Mouse (Mus musculus) MEL (cell line): Measurements from ENCODE around the gene Med27. TPM values are rescaled to one million over a fixed set of nuclear protein-coding genes. Genes with fewer than 3 reads are reported as not detected.

Source experiments
- DNase-seq: peaks from one replicate; pipeline ENCODE4 v3.0.0; 2011; ENCODE audit warnings: low read depth, low spot score
- H3K27ac ChIP-seq: 2 replicates; pipeline ENCODE4 v1.5.1; 2012; ENCODE audit warnings: low read depth, mild to moderate bottlenecking, control low read depth, low read length, moderate library complexity; ENCODE audit not compliant: control insufficient read depth
- H3K27me3 ChIP-seq, 2 experiments: fragments of 150-350 bp in 1 of 2; sonication (generic) in 1 of 2; 2 replicates each; pipeline ENCODE4 v1.6.1; 2012; ENCODE audit warnings: low read length in 2 of 2, mild to moderate bottlenecking in 2 of 2, improper control_type of control experiment in 1 of 2, moderate library complexity in 1 of 2; ENCODE audit not compliant: insufficient read depth in 2 of 2, control insufficient read depth in 1 of 2
- H3K36me3 ChIP-seq, 2 experiments: 2 replicates each; pipeline ENCODE4 v1.6.1; 2012 to 2014; ENCODE audit warnings: low read length in 2 of 2, improper control_type of control experiment in 1 of 2, inconsistent platforms in 1 of 2, mild to moderate bottlenecking in 1 of 2; ENCODE audit not compliant: insufficient read depth in 2 of 2, control insufficient read depth in 1 of 2
- H3K4me1 ChIP-seq, 2 experiments: fragments of 150-350 bp in 1 of 2; sonication (generic) in 1 of 2; 2 replicates each; pipeline ENCODE4 v1.6.1; 2012; ENCODE audit warnings: low read length in 2 of 2, improper control_type of control experiment in 1 of 2, mild to moderate bottlenecking in 1 of 2; ENCODE audit not compliant: insufficient read depth in 2 of 2, control insufficient read depth in 1 of 2
- H3K4me3 ChIP-seq, 2 experiments: fragments of 150-350 bp in 1 of 2; sonication (generic) in 1 of 2; 2 replicates each; pipeline ENCODE4 v1.5.1; 2012; ENCODE audit warnings: low read depth in 2 of 2, low read length in 2 of 2, mild to moderate bottlenecking in 2 of 2, moderate library complexity in 2 of 2, control low read depth in 1 of 2, improper control_type of control experiment in 1 of 2; ENCODE audit not compliant: control insufficient read depth in 1 of 2, insufficient read depth in 1 of 2
- H3K79me2 ChIP-seq: 2 replicates; pipeline ENCODE4 v1.6.1; 2012; ENCODE audit warnings: mild to moderate bottlenecking, low read length, moderate library complexity; ENCODE audit not compliant: control insufficient read depth, poor library complexity, insufficient read depth
- H3K9ac ChIP-seq: 2 replicates; pipeline ENCODE4 v1.6.1; 2012; ENCODE audit warnings: low read depth, mild to moderate bottlenecking, control low read depth, low read length, moderate library complexity; ENCODE audit not compliant: control insufficient read depth, poor library complexity, severe bottlenecking
- H3K9me3 ChIP-seq: fragments of 150-350 bp; sonication (generic); replicated peaks from 2 replicates; pipeline ENCODE4 v1.6.1; 2012; ENCODE audit warnings: mild to moderate bottlenecking, low read length, improper control_type of control experiment, moderate library complexity; ENCODE audit not compliant: insufficient read depth
- CHD1 ChIP-seq: IDR thresholded peaks from 2 replicates; pipeline ENCODE4 v1.6.1; 2012; ENCODE audit warnings: low read depth, mild to moderate bottlenecking, inconsistent platforms, low read length, improper control_type of control experiment
- CHD2 ChIP-seq: IDR thresholded peaks from 2 replicates; pipeline ENCODE4 v1.6.1; 2011; ENCODE audit warnings: low read length, improper control_type of control experiment
- ELF1 ChIP-seq: IDR thresholded peaks from 2 replicates; pipeline ENCODE4 v1.6.1; 2014; ENCODE audit warnings: low read depth, mild to moderate bottlenecking, inconsistent platforms, low read length, improper control_type of control experiment, moderate library complexity
- EP300 ChIP-seq, 2 experiments: IDR thresholded peaks; 2 replicates each; pipeline ENCODE4 v1.6.1; 2011; ENCODE audit warnings: improper control_type of control experiment in 2 of 2, low read length in 2 of 2, low read depth in 1 of 2, mild to moderate bottlenecking in 1 of 2
- GATA1 ChIP-seq: IDR thresholded peaks from 2 replicates; pipeline ENCODE4 v1.6.1; 2011; ENCODE audit warnings: low read depth, low read length, improper control_type of control experiment
- HCFC1 ChIP-seq: IDR thresholded peaks from 2 replicates; pipeline ENCODE4 v1.6.1; 2012; ENCODE audit warnings: low read depth, mild to moderate bottlenecking, inconsistent platforms, low read length, improper control_type of control experiment, moderate library complexity
- JUND ChIP-seq: IDR thresholded peaks from 2 replicates; pipeline ENCODE4 v1.6.1; 2011; ENCODE audit warnings: low read depth, mild to moderate bottlenecking, improper control_type of control experiment, low read length
- KAT2A ChIP-seq: conservative IDR thresholded peaks from 2 replicates; pipeline ENCODE4 v1.6.1; 2012; ENCODE audit warnings: low read depth, low read length, improper control_type of control experiment, inconsistent platforms
- MAFK ChIP-seq: IDR thresholded peaks from 2 replicates; pipeline ENCODE4 v1.6.1; 2011; ENCODE audit warnings: low read depth, mild to moderate bottlenecking, low read length, improper control_type of control experiment, borderline replicate concordance
- MAZ ChIP-seq: IDR thresholded peaks from 2 replicates; pipeline ENCODE4 v1.6.1; 2012; ENCODE audit warnings: low read depth, mild to moderate bottlenecking, inconsistent platforms, low read length, improper control_type of control experiment
- MEF2A ChIP-seq: IDR thresholded peaks from 2 replicates; pipeline ENCODE4 v1.6.1; 2014; ENCODE audit warnings: low read depth, mild to moderate bottlenecking, inconsistent platforms, low read length, improper control_type of control experiment; ENCODE audit not compliant: poor library complexity, insufficient replicate concordance, severe bottlenecking; ENCODE audit errors: extremely low read depth
- NELFE ChIP-seq: IDR thresholded peaks from 2 replicates; pipeline ENCODE4 v1.6.1; 2011; ENCODE audit warnings: low read depth, low read length, improper control_type of control experiment
- NRF1 ChIP-seq: IDR thresholded peaks from 2 replicates; pipeline ENCODE4 v1.6.1; 2014; ENCODE audit warnings: low read depth, mild to moderate bottlenecking, inconsistent platforms, low read length, improper control_type of control experiment, moderate library complexity; ENCODE audit not compliant: poor library complexity, insufficient read depth, severe bottlenecking
- RCOR1 ChIP-seq: IDR thresholded peaks from 2 replicates; pipeline ENCODE4 v1.6.1; 2012; ENCODE audit warnings: low read depth, mild to moderate bottlenecking, inconsistent platforms, low read length, improper control_type of control experiment
- SMC3 ChIP-seq: IDR thresholded peaks from 2 replicates; pipeline ENCODE4 v1.6.1; 2011; ENCODE audit warnings: low read depth, low read length, improper control_type of control experiment
- TCF12 ChIP-seq: IDR thresholded peaks from 2 replicates; pipeline ENCODE4 v1.6.1; 2014; ENCODE audit warnings: low read depth, mild to moderate bottlenecking, inconsistent platforms, low read length, improper control_type of control experiment, moderate library complexity
- ZC3H11A ChIP-seq: IDR thresholded peaks from 2 replicates; pipeline ENCODE4 v1.6.1; 2012; ENCODE audit warnings: low read depth, mild to moderate bottlenecking, inconsistent platforms, low read length, improper control_type of control experiment
- ZKSCAN1 ChIP-seq: IDR thresholded peaks from 2 replicates; pipeline ENCODE4 v1.6.1; 2012; ENCODE audit warnings: low read depth, mild to moderate bottlenecking, inconsistent platforms, low read length, improper control_type of control experiment, moderate library complexity
- polyA plus RNA-seq, 2 experiments: library from polyadenylated mRNA; stranded (reverse) in 1 of 2; unstranded in 1 of 2; fragments of >175 nt in 1 of 2; fragments of >200 nt in 1 of 2; gene quantifications; 2 replicates each; pipeline versions ENCODE4 v1.2.1 to v1.2.4; 2012; ENCODE audit warnings: low replicate concordance in 2 of 2, low read depth in 1 of 2; ENCODE audit not compliant: insufficient read length in 2 of 2, insufficient read depth in 1 of 2, missing spikeins in 1 of 2
- total RNA-seq: library from RNA; depleted of rRNA; stranded (reverse); fragments of 300-350 nt; gene quantifications from 2 replicates; pipeline ENCODE4 v1.2.3, GENCODE M21; 2012

Med27 gene
- total and polyA plus RNA-seq, 3 experiments, result 46.3 to 46.9 TPM; not detected in 1

DNA sequence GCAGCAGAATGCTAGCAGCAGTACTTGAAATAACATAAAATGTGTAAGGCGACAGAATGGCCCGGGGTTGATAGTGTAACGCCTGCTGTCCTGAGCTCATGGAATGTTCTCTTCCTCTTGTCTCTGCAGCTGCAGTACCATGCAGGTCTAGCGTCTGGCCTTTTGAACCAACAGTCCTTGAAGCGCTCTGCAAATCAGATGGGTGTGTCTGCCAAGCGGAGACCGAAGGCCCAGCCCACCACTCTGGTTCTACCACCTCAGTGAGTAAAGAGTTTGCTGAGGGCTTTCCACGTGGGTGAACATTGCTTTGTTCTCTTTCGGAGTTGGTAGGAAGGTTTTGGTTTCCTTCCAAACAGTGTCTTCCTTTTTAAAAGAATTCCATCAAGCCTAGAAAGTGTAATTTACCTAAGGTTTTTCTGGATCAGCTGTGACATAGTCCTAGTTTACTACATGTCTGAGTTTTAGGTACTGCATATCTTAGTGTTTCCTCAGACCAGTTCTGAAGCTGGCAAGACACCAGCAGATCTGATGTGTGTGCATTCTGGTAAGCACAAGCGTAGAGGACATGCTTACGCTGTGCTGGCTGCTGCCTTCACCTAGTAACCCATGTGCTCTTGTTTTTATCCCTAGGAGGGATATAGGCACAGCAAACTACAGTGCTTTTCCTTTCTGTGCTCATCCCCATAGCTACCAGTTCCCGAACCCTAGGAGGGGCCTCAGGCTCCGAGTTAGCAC lies 66.8 kb downstream of the Med27 start:
- Histone ChIP-seq H3K36me3 (peaks cover 0 to 3% of the 10 kb centered on the region in 2 experiments; a peak in 3 of 4 replicates), H3K27me3 (no peaks in the 10 kb centered on the region), H3K27ac (no peak overlapping the region), H3K4me3 (no peak overlapping the region), H3K9ac (no peak overlapping the region), H3K9me3 (no peaks in the 10 kb centered on the region), H3K79me2 (no peaks in the 10 kb centered on the region), H3K4me1 (peaks cover 12 to 13% of the 10 kb centered on the region in 2 experiments)
- DNase-seq, result no peak
- no peak for TF ChIP-seq GATA1
- TF ChIP-seq CHD2, result no peak
- TF ChIP-seq NRF1, result no peak
- TF ChIP-seq CHD1, result no peak
- TF ChIP-seq MAZ, result no peak
- TF ChIP-seq ELF1, result no peak
- TF ChIP-seq ZKSCAN1, result no peak
- no peak for TF ChIP-seq HCFC1
- no peak for TF ChIP-seq ZC3H11A
- TF ChIP-seq MEF2A, result no peak
- no peak for TF ChIP-seq MAFK
- no peak for TF ChIP-seq TCF12
- TF ChIP-seq SMC3, result no peak

DNA sequence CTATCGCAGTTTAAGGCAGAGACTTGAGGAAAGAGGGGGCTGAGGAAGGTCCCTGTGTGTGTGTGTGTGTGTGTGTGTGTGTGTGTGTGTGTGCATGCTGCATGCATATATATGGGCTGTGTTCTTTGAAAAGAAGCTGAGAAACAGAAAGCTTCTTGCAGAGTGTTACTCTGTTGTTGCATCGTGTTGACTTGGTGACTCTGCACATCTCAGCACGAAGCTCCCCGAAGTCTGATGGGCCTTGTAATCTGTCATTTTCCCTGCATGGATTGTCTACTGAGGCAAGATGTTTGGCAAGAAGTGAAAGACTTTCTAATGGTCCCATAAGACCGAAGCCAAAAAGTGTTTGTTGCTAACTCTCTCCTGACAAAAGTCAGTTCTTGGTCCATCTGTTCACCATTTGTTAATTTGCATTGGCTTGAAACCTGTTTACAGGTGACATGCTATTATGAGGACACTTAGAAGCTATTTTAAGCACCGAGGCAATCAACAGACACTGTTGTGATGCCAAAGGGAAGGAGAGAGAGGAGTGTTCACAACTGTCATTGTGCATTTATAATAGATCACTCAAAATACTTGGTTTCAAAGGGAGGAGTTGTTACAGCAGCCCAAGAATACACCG lies 68.3 kb downstream of the Med27 start:
- TF ChIP-seq TCF12 (peak; percentile 23; the same call in 1 of the 2 replicates), NELFE (no peak), EP300 (IDR thresholded peaks at IDR 0.05; ENCODE audit: low read depth in 1 of 2, low read length in 2 of 2) (peak in 1 of 2 experiments; percentile 49; a peak in 1 of 4 replicates), RCOR1 (no peak), JUND (no peak), KAT2A (0 out of 2 replicates have a peak, but pooled peaks have one; percentile 37)
- Histone ChIP-seq H3K27me3 (no peaks in the 10 kb centered on the region), H3K4me1 (peaks cover 12 to 13% of the 10 kb centered on the region in 2 experiments), H3K9ac (no peak overlapping the region; the same call in 1 of the 2 replicates), H3K4me3 (no peak overlapping the region), H3K36me3 (peaks cover 0 to 3% of the 10 kb centered on the region in 2 experiments; a peak in 3 of 4 replicates), H3K9me3 (no peaks in the 10 kb centered on the region), H3K27ac (peak overlapping the region; percentile 63), H3K79me2 (no peaks in the 10 kb centered on the region)
- peak; percentile 41 for DNase-seq
